Mouse (Mus musculus) urinary bladder, postnatal 36 days (tissue): Measurements from ENCODE around the gene Hist1h2af.
"Not testable (repeated sequence)": the region's sequence is repeated elsewhere in the genome, so short reads cannot be mapped to it uniquely, and the experiment has no call there.

ENCODE experiments used
- DNase-seq, 2 experiments: peaks; one replicate each; pipeline ENCODE4 v3.0.0; 2022; ENCODE audit warnings: low spot score in 2 of 2, mixed read lengths in 1 of 2

Hist1h2af gene

DNA sequence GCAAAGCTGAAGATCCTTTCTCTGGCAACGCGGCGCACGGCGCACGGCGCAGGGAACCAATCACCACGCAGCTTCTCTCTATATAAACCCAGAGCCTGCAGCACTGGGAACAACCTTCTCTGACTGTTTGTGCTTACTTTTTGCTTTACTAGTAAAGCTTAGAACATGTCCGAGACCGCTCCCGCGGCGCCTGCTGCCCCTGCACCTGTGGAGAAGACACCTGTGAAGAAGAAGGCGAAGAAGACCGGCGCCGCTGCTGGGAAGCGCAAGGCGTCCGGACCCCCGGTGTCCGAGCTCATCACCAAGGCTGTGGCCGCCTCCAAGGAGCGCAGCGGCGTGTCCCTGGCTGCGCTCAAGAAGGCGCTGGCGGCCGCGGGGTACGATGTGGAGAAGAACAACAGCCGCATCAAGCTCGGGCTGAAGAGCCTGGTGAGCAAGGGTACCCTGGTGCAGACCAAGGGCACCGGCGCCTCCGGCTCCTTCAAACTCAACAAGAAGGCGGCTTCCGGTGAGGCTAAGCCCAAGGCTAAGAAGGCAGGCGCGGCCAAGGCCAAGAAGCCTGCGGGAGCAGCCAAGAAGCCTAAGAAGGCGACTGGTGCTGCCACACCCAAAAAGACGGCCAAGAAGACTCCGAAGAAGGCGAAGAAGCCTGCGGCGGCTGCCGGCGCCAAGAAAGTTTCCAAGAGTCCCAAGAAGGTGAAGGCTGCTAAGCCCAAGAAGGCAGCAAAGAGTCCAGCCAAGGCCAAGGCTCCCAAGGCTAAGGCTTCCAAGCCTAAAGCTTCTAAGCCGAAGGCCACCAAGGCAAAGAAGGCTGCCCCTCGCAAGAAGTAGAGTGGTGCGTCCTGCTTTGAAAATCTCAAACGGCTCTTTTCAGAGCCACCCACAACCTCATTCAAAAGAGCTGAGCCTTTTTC is 21.5 kb downstream of the Hist1h2af start:
- peak; percentile 69 to 79 for DNase-seq

- peak; percentile 49 to 56 for DNase-seq
These were observed 22.2 kb downstream of the Hist1h2af start for GRCm38 (mm10) chr13:23555839-23556416.

DNA sequence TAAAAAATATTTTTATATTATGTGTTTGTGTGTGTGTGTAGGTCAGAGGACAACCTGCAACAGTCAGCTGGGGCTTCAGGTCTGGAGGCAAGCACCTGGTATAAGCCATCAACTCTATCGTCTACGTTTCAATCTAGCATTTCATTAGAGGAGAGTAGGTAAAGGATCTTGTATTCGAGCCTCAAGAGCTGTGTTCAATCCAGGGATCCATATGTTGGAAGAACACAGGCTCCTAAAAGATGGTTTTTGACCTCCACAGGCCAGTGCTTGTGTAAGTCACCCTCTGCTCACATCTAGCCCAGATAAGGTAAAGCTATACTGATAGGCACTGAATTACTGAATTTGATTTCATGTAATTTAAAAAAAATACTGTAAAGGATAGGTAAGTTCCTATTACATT is 23.2 kb downstream of the Hist1h2af start:
- DNase-seq: no peak

GRCm38 (mm10) chr13:23560699-23561098 is 27.0 kb downstream of the Hist1h2af start:
- DNase-seq: not testable (repeated sequence)

DNA sequence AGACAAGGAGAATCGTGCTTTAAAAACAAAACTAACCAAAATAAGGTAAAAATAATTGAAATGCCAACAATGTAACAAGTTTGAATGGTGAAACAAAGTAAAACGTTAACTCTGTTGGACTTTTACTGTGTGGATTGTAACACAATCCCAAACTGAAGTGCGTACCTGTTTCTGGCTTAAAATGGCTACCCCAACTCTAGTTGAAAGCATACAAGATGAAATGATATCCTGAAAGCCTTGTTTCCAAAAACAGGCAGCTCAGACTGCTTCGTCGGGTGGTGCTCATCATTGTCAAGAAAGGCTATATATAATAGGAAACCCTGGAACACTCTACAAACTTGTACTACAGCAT is 27.8 kb downstream of the Hist1h2af start:
- not testable (repeated sequence) for DNase-seq

DNA sequence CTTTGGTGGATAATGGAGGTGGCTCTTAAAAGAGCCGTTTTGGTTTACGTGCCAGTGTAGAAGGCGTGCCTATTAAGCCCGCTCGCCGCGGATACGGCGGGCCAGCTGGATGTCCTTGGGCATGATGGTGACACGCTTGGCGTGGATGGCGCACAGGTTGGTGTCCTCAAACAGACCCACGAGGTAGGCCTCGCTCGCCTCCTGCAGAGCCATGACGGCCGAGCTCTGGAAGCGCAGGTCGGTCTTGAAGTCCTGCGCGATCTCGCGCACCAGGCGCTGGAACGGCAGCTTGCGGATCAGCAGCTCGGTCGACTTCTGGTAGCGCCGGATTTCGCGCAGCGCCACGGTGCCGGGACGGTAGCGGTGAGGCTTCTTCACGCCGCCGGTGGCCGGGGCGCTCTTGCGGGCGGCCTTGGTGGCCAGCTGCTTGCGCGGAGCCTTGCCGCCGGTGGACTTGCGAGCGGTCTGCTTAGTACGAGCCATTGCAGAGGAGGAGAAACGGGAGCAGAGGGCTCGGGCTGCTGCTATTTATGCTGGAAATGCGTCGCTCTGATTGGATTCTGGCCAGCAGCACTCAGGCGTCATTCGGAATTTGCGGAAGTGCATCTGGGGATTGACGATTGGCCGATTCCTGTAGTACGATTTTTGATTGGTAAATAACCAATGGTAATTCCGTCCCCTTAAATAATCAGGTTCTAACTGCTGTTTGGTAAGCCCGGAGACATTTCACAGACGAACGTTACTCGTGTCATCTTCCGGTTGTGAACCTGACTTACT is 28.4 kb downstream of the Hist1h2af start, which contains the start of gene Hist1h3e:
TSS of gene Hist1h3e (minus strand) at position 487 of the 777 bp plus-strand sequence.
- DNase-seq: peak; percentile 90 to 94

GRCm38 (mm10) chr13:23562699-23563462 is 29.2 kb downstream of the Hist1h2af start:
- no peak for DNase-seq

- no peak for DNase-seq
These were observed 30.8 kb downstream of the Hist1h2af start for GRCm38 (mm10) chr13:23564482-23564881.

DNA sequence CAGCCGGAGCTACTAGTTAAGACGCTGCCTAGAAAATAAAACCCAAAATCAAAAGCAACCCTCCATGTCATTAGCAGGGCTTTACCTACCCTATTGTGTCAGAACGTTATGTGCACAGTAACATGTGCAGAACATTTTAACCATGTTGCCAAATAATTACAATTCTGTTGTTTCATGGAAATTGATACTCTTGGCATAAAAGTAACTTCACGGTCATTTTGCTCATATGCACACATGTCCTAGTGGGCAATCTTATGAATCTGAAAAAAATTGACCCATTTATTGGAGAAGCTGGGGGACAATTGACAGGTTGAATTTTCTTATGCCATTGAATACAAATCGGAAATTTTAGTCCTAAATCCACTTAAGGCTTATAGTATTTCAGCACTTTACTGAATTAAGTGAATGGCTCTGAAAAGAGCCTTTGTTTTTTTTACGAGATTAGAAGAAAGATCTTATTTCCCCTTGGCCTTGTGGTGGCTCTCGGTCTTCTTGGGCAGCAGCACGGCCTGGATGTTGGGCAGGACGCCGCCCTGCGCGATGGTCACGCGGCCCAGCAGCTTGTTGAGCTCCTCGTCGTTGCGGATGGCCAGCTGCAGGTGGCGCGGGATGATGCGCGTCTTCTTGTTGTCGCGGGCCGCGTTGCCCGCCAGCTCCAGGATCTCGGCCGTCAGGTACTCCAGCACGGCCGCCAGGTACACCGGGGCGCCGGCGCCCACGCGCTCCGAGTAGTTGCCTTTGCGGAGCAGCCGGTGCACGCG is 36.7 kb downstream of the Hist1h2af start:
- not testable (repeated sequence) for DNase-seq

GRCm38 (mm10) chr13:23571022-23571503 is 37.4 kb downstream of the Hist1h2af start, which contains the start of the genes Hist1h2ae and Hist1h2bg:
Gene Hist1h2ae (minus strand): TSS chr13:23571220.
Gene Hist1h2bg (plus strand): TSS chr13:23571396.
- peak in 1 of 2 experiments; percentile 54 for DNase-seq

DNA sequence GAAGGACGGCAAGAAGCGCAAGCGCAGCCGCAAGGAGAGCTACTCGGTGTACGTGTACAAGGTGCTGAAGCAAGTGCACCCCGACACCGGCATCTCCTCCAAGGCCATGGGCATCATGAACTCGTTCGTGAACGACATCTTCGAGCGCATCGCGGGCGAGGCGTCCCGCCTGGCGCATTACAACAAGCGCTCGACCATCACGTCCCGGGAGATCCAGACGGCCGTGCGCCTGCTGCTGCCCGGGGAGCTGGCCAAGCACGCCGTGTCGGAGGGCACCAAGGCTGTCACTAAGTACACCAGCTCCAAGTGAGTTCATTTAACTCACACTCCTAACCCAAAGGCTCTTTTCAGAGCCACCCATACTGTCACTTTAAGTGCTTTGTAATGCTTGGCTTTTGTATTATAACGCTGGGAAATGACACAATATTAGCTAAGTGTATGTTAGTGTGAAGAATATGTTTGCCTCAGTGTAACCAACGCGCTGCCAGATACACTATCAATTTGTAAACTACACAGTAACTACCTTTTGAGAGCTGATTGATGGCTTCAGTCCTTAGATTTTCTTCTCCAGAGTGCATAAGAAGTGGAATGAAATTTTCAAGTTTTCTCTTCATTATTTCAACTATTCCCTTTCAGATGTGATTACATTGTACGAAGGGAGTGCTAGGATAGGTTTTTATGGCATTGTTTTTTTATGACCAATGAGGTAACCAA is 38.0 kb downstream of the Hist1h2af start:
- not testable (repeated sequence) for DNase-seq

GRCm38 (mm10) chr13:23572218-23573033 is 38.7 kb downstream of the Hist1h2af start:
- DNase-seq: no peak

GRCm38 (mm10) chr13:23573034-23573897 is 39.6 kb downstream of the Hist1h2af start:
- not testable (repeated sequence) for DNase-seq

DNA sequence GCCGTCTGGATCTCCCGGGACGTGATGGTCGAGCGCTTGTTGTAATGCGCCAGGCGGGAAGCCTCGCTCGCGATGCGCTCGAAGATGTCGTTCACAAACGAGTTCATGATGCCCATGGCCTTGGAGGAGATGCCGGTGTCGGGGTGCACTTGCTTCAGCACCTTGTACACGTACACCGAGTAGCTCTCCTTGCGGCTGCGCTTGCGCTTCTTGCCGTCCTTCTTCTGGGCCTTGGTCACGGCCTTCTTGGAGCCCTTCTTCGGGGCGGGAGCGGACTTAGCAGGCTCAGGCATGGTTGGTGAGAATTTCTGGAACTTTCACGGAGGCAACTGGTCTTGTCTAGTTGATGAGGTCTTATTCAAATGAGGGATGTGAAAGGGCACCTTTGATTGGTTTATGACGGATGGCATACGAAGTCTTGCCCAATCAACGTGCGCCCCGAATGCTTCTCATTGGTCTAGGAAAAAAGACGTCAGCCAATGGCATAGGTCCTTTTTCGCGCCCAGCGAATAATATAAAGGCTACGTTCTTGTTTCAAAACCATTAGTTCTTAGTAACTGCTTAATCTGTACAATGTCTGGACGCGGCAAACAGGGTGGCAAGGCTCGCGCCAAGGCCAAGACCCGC is 40.3 kb downstream of the Hist1h2af start, which contains the start of the genes Hist1h2bf and Hist1h2ad:
TSS of gene Hist1h2bf (minus strand) at position 299 of the 627 bp plus-strand sequence.
TSS of gene Hist1h2ad (plus strand) at position 484 of the 627 bp plus-strand sequence.
- DNase-seq: peak; percentile 66 to 86

GRCm38 (mm10) chr13:23574546-23575170 is 41.0 kb downstream of the Hist1h2af start:
- DNase-seq: not testable (repeated sequence)

DNA sequence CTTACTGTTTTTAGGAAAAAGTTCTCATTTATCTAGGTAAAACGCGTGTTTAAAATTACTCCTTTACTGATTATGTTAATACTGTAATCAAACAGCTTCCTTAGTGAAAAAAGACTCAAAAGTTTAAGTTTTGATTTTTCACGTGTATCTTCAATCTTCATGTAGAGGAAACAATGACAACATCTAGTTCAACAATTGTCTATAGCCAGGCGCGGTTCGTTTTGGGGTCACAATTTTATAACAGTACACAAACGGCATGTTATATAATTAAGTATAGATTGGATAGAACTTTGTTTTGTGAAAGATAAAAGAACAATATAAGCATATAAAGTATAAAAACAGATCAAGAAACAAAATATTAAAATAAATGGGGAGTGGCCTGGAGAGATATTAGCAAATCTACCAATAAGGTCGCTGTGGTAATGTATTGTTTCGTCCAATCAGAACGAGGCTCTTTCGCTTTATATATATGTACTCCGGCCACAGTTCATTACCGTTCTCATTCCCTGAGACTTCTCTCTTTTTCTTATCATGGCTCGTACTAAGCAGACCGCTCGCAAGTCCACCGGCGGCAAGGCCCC is 41.7 kb downstream of the Hist1h2af start, which contains the start of gene Hist1h3d:
TSS of gene Hist1h3d (plus strand) at position 493 of the 581 bp plus-strand sequence.
- no peak for DNase-seq
